Mouse (Mus musculus) layer of hippocampus, adult 8-10 months (tissue): ENCODE measurements around the gene Enpp4. TPM values are rescaled to one million over a fixed set of nuclear protein-coding genes. Genes with fewer than 3 reads are reported as not detected.
A peak's percentile ranks its signal among the peaks of the same experiment; 100 is the strongest.

Experiments
- DNase-seq, 2 experiments: peaks; one replicate each; pipeline ENCODE4 v3.0.0; 2022; ENCODE audit warnings: low spot score in 2 of 2
- total RNA-seq, 4 experiments: library from RNA; stranded (reverse); gene quantifications; 2 replicates each; pipeline ENCODE4 v1.2.4; 2022

Gene Enpp4
- total RNA-seq, result 10 to 100 TPM; 19.3 to 21.1 (median 20.2) TPM

DNA sequence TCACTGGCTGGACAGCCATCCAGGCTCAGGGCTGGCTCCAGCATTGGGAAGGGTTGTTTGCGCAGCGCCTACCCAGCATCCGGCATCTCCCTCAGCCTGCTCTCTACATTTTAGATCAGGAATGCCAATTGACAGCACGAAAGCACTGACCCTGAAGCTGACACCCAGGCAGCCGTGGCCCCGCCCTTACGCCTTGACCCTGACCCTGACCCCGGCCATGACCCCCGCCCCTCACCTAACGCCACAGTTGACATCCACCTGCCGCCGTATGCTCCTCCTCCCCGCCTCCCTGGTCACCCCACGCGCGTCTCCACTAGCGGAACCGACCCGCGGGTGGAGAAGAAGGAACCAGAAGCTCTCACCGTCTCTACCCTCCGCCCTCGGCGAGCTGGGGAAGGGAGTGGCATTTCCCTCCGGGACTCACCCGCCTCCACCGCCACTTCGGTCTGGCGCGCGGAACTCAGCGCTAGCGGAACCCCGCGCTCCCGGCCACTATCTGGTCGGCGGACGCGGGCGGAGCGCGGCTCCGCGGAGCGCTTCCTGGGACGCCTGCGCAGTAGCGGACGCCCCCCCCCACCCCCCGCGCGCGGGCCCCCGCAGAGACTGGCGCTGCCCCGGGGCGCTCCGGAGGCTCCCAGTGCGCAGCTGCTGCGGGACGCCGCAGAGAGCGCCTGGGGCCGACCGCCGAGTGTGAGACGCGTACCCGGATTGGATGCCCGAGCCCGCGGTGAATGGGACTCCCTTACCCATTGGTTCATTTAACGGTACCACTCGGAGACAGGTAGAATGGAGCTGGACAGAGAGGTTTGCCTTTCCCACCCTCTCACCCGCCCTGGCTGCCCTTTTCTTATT lies at the start of gene Enpp4:
TSS of gene Enpp4 (minus strand) at position 523 of the 852 bp plus-strand sequence.
- DNase-seq, result peak; percentile 89 to 94

GRCm38 (mm10) chr17:44155204-44155603 lies 49.6 kb upstream of the Enpp4 start:
- DNase-seq, result no peak

DNA sequence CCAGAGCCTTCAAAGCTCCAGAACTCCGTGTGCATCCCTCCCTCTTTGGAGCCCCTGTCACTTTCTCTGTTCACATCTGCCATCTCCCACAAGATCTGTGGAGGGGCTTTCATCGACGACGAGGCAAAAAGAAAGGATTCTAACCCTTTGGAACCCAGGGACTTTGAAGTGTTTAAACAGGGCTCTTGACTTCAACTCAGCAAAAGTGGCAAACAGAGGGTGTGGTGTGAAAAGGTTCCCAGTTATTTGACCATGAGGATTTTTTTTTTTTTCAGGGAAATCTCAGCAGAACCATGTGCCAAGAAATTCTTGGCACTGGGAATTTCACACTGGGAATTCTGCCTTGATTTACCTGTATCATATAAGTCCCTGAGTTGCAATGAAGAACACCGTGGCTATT lies 48.3 kb upstream of the Enpp4 start:
- no peak for DNase-seq

DNA sequence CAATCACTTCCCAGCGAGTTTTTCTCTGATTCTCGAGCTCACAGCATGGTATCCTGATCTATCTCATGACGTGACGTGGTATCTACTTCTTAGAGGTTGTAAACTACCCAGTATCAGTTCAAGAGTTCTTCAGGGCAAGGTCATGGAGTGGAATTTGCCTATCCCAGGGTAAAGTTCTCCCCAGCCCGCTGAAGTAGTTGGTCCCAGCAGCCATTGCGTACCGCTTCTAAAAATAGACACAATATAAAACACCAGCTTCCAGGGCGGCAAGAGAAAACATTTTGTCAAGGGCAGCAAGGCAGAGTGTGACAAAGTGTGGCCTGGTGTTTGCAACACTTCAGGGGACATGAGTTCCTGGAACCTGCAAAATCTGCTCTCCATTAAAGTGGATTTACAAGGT lies 46.3 kb upstream of the Enpp4 start:
- no peak for DNase-seq

GRCm38 (mm10) chr17:44151130-44151529 lies 45.5 kb upstream of the Enpp4 start:
- peak in 1 of 2 experiments; percentile 13 for DNase-seq

DNA sequence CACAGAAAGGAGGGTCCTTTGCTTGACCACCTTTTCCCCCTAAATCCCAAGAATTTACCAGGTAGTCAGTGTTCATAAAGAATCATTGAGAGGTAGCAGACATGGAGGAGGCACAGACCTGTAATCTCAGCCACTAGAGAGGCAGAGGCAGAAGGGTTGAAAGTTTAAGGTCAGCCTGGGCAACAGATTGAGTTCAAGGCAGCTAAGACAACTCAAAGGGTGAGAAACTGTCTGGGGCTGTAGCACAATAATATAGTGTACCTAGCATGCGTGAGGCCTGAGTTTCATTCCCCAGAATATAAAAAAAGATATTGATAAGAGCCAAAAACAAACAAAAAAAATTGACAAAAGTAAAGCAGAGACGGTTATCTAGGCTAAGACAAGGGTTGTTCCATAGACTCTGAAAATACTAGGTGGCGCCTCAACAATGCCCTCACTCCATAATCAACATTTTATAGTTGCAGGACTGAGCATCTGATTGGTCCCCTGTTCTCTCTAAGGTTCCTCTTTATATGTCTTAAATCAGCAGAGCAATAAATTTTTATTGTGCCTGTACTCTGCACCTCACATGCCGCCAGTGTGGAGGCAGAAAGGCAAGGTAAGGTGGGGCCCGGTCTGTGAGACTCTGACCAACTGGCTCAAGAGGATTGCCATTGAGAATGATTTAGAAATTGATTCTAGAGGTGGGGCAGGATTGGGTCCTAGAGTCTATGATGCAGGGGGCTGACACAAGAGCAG lies 42.7 kb upstream of the Enpp4 start:
- DNase-seq, result no peak

GRCm38 (mm10) chr17:44145806-44146205 lies 40.2 kb upstream of the Enpp4 start:
- DNase-seq, result no peak

DNA sequence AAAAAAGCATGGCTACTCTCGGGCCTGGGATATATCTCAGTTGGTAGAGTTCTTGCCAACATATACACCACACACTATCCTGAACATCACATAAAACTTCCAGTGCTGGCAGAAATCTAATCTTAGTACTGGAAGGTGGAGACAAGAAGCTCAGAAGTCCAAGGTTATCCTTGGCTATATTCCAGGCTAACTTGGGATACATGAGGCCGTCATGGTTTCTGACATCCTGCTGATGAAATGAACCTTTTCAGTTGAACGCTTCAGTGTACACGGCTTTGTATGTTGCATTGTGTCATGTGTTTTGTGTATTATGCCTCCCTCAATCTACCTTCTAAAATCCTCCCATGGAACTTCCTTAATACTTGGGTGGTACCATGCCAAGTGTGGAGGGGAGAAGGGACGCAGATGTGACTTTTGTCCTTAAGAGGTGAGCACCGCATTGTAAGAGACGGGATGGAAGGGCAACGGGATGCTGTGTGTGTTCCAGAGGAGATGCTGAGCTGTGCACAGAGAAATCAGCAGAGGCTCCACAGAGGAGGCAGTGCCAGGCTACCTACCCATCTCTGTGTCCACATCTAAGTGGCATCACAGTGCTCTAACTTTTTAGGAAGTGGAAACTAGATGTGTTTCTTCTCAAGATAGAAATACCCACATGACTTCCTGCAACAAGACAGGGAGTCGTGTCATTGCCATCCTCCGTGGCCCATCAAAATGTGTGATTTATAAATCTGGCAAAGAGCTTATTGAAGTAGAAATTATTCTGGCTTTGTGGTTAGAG lies 31.4 kb upstream of the Enpp4 start:
- no peak for DNase-seq

DNA sequence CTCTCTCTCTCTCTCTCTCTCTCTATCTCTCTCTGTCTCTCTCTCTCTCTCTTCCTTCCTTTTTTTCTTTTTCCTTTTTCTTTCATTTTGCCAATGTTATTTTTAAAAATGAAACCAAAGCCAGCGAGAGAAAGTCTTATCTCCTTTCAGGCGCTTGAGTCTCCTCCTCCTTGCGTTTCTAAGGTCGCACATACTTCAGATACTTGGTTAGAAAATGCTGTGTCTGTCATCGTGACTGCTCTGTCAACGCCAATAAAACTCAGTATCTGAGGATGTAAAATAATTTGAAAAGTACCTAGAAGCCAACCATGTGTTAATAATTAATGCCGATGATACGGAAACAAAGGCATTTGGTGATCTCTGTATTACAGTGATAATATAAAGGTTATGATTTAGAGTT lies 30.4 kb upstream of the Enpp4 start:
- no peak for DNase-seq

DNA sequence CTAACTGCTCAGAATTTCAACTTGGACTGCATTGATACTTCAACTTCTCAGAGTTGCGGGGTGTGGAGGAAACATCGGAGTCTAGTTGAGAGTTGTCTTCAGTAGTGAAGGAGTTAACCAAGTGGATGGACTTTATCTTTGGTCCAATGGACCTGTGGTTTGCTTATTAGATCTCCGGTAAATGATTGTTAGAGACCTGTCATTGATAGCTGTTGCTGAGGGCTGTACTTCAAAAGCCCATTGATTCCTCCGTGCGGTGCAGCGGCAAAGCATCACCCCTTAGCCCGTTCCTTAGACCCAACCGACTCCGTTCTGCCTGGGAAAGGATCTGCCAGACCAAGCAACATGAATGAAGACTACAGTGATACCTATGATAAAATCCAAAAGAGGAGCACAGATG lies 28.9 kb upstream of the Enpp4 start:
- no peak for DNase-seq

DNA sequence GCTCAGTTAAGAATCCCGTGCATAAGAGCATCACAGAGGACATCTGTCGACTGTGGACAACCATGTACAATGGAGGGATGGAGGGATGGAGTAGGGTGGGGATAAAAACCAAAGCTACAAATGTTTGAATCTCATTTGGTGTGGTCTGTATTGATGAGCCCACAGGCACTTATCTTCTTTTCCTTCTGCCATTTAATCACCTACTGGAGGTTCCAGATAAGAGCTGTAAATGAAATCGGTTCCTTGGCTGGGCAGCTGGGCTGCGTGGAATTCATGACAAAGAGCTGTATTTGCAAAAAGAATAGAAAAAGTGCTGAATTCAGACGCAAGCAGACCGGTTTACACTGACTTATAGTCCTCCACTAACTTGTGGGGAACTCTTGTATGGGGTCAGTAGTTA lies 28.5 kb upstream of the Enpp4 start:
- no peak for DNase-seq

GRCm38 (mm10) chr17:44130429-44130828 lies 24.8 kb upstream of the Enpp4 start:
- peak; percentile 43 to 64 for DNase-seq

DNA sequence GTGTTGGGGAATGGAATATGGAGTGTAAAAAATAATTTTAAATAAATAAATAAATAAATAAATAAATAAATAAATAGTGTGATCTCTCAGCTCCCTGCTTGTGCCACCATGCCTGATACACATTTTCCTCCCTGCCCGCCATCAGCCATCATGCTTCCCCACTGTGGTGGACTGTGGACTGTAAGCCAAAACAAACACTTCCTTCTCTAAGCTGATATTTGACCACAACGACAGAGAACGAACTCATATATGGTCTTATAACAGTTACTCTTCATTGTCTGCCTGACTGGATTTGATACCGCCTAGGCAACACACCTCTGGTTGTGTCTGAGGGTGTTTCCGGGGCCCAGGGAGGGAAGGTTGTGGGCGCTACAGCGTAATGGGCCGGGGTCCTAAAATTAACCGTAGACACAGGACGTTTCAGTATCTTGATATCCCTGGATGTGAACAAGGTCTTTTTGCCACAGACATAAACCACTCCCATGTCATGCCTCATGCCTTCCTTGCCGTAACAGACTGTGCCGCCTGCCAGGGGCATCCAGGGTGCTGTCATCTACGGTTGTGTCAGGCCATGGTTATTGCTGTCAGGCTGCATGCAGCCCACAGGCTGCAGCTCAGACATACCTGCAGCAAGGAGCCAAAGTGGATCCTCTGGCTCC lies 23.6 kb upstream of the Enpp4 start:
- DNase-seq, result no peak

- no peak for DNase-seq
Observed at GRCm38 (mm10) chr17:44121366-44122100, 15.9 kb upstream of the Enpp4 start.

DNA sequence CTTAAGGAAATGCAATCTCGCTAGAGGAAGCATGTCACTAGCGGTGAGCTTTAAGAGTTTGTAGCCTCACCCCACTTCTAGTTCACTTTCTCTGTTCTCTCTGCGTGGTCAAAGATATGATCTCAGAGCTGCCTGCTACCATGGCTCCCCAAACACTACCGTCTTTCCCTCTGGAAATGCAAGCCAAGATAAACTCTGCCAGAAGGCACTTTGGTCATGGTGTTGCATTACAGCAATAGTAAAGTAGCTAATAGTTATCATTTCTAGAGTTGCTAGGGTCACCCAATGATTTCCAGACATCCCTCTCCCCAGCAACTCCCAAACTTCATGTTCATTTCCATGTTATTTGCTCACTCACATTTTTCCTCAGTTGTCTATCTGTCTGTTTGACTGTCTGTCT lies 12.6 kb upstream of the Enpp4 start:
- no peak for DNase-seq

- no peak for DNase-seq
Observed at GRCm38 (mm10) chr17:44117721-44118120, 12.1 kb upstream of the Enpp4 start.

- no peak for DNase-seq
Observed at GRCm38 (mm10) chr17:44116584-44116983, 11.0 kb upstream of the Enpp4 start.

- no peak for DNase-seq
Observed at GRCm38 (mm10) chr17:44108331-44108730, 2.7 kb upstream of the Enpp4 start.

GRCm38 (mm10) chr17:44101961-44102360 lies 3.6 kb downstream of the Enpp4 start:
- no peak for DNase-seq

DNA sequence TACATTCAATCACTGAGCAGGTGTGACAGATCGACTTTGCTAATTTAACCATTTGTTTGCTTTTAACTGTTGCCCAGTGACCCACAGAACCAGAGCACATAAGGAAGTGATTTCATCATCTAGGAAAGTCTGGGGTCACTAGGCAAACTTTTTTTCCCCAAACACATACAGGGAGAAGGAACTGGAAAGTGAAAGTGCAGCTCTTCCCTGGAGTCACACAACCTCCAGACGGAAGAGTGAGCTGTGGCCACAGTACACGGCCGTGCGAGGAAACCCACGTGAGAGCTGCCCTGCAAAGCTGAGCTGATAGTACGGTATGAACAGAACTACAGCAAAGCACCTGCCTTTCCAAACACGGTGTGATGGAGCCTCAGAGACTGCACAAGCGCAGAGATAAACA lies 4.7 kb downstream of the Enpp4 start:
- DNase-seq, result no peak

- no peak for DNase-seq
Observed at GRCm38 (mm10) chr17:44100486-44100885, 5.1 kb downstream of the Enpp4 start.
